Mouse (Mus musculus) adrenal gland, postnatal 36 days (tissue): ENCODE measurements around the gene Bhlha15. TPM values are rescaled to one million over a fixed set of nuclear protein-coding genes. Genes with fewer than 3 reads are reported as not detected.

Experiments used
- DNase-seq, 2 experiments: peaks; one replicate each; pipeline ENCODE4 v3.0.0; 2021; ENCODE audit warnings: mixed read lengths in 1 of 2
- long read RNA-seq, 2 experiments: library from polyadenylated mRNA; stranded (forward); transcript quantifications; one replicate each; pipeline ENCODE4 v2.0.0; 2021; ENCODE audit warnings: borderline sequencing depth in 2 of 2
- total RNA-seq, 2 experiments: library from RNA; stranded (reverse); gene quantifications; 2 replicates each; pipeline ENCODE4 v1.2.3; 2021

Bhlha15 gene
- under 1 TPM; 0.69 to 0.86 TPM for total RNA-seq
- long read RNA-seq, experiment 1, result 0 reads
- long read RNA-seq, experiment 2, result 0 reads

DNA sequence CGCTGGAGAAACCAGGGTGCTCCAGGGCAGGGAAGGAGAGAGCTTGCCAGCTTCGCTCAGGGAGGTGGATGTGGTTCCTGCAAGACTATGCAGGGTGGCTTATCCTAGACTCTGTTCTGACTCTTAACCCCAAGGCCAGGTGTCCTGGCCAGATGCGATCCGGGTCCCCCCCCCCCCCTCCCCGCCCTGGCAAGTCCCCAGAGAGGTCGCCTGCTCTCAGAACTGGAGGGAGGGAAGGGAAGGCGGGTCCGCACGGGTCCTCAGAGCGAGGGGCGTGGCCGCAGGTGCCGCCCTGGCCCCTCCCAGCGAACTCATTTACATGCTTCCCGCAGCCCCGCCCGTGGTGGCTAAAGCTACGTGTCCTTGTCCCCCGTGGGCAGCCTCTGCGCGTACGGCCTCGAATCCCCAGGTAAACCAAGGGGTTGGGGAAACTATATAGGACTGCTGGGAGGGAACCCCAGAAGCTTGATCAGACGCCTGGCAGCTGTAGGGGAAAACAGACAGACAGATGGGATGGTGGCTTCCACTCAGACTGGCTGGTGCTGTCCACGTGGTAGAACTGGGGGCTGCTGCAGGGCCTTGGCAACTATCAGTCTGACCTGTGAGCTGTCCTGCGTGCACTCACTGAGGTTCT lies at the start of gene Bhlha15:
Bhlha15 (plus strand) TSS at position 337 of the 634 bp plus-strand sequence.
- peak; percentile 75 to 86 for DNase-seq

DNA sequence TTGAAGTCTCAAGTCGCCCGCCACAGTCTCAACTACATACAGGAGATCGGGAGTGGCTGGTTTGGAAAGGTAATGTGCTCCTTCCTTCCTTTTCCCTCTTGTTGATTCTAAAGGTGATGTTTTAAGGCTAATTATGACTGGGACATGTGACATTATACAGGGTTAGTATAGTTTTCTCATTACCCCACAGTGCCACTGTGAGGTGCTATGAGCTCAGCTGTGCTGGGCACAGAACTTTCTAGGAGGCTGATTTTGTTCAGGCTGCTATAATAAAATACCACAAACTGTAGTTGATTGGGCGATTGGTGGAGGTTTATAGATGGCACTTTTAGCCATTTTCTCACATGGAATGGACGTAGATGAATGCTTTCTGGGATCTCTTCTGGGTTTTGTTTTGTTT lies 46.6 kb upstream of the Bhlha15 start:
- DNase-seq, result no peak

DNA sequence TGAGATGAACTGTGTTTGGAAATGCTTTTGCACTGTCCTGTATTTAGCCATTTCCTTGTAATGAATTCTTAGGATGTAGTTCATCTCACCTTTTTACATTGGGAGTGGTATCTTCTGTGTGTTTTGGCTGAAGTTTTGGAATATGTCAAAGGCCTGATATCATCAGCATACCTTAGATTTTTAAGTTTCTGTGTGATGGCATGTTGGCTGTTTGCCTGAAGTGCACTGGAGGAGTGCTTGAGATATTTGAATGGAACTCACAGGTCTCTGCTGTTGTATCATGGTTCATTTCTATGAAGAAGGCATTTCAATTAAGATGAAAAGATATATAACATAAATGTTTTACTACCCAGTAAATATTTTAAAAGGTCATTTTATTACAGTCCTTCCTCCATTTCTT lies 43.2 kb upstream of the Bhlha15 start:
- DNase-seq, result no peak

DNA sequence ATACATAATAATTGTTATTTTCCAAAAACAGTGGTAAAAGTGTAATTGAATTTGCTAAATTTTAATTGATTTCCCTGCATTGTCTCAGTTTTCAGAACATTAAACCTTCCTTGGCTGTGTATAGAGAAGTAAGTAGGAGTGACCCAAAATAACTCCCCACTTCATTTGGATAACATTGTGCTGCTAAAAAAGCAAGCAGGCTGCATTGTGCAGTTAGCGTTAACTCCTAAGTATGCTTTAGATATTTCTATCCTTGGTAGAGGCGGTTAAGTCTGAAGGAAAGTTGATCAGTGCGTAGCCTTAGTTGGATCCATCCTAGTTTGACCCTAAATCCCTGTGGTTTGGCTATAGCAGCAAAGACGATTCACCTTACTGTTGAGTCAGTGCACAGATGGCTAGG lies 40.6 kb upstream of the Bhlha15 start:
- no peak for DNase-seq

DNA sequence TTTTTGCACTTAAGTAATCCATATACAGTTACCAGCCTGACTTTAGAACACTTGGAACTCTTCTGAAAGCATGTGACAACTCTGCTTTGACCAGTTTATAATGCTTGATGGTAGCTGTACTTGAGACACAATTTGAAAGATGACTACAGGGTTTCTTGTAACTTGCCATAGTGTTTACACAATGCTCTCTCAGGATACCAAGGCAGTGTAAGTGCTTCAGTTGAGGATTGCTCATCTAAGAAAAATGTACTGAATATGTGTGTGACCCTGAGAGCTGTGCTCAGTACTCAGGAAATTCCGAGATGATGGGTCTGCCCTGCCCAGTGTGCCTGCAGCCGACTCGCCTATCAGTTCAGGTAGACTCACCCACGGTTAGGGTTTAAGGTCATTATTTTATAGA lies 38.8 kb upstream of the Bhlha15 start:
- DNase-seq, result no peak

DNA sequence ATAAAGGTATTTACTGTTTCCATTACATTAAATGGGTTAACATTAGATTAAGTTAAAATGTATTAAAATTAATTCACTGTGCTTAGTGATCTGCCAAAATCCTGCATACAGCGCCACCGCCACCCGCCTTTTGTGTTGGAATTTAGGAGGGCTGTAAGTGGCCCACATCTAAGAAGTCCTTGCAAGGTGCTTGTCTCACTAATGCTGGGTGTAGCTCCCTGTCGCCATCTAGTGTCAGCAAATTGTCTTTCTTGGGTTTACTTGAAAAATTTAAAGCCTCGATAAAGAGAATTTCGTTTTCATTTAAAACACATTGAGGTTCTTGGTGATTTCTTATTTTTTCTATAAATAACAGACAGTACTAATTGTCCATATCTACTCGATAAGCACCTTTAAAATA lies 35.6 kb upstream of the Bhlha15 start:
- DNase-seq, result peak; percentile 54 to 77

DNA sequence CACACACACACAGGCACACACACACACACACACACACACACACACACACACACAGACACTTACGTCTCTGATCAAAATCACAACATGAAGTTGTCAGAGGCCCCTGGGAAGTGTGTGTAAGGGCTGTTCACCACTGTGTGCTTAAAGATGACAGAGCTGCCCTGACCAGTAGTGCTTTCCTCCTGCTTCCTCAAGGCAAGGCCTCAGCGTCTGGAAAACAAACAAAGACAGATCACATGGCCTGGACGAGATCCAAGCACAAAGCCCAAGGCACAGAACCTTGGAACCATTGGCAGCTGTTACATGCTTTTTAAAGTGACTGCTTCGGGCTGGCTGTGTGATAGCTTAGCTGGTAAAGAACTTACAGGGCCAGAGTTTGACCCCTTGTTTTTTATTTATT lies 31.5 kb upstream of the Bhlha15 start:
- DNase-seq, result peak; percentile 89

DNA sequence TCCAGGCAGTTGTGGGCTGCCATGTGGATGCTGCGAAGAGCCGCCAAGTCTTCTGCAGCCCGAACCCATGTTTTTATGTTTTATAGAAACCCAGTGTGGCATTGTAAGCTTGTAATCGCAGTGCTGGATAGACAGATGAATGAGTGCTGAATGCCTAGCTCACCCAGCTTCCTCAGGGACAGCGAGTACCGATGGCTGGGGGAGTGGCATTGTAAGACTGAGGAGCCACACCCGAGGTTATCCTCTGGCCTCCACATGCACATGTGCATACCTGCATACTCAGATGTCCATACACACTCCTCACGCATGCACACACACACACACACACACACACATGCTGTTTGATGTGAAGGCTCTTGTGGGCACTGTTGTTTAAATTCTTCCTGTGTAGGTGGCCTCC lies 30.9 kb upstream of the Bhlha15 start:
- no peak for DNase-seq

DNA sequence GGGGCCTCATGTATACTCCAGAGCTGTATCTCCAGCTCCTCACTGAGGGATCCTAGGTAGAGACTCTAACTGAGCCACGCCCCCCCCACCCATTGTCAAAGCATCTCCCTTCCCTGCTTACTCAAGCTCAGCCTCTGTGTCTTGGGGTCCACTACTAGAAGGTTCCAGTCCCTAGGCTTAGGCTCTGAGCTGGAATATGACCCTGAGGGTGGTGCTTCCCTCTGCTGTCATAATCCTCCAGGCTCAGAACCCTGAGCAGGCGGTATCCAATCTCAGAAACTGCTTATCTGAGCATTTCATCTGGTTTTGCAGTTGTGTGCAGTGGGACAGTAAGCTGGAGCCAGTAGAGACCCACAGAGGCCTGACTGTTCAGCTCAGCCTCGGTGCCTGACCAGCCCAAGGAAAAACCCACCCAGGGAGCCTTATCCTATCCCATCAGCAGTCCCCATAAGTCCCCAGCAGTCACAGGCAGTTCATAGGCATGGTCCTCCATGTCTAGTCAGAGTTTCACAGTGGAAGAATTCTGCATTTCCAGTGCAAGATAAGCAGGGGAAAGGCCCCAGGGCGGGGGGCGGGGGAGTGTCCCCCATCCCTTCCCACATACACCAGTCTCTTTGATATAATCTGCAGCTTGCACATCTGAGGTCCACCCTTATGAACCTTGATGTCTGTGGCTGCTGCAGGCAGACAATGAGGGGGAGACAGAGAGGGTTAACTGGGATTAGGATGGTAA lies 27.8 kb upstream of the Bhlha15 start:
- DNase-seq, result no peak

DNA sequence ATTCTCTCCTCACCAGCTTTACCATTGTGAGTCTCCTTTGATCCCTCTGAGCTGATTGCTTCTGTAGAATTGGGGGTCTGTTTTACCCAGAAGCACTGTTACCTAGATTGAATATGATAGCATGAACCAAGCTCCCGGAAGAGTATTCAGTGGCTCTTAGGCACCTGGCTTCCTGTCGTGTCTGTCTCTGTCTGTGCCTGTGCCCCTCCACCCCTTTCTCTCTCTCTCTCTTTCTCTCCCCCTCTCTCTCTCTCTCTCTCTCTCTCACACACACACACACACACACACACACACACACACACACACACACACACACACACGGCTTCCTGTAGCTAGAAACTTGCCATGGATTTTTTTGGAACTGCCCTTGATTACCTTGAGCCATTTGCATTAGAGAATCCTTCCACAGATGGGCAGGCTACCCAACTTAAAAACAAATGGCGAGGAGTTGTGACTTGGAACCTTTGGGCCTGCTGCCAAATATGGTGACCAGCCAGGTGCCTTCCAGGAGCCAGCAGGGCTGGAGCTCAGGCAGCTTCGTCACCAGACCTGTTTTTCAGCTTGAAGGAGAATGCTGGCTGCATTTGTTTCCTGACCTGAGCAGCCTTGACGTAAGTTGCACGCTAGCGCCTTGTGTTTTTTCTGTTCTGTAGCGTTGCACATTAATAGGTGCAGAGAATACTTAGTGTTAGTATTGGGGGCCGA lies 27.1 kb upstream of the Bhlha15 start:
- DNase-seq, result no peak

DNA sequence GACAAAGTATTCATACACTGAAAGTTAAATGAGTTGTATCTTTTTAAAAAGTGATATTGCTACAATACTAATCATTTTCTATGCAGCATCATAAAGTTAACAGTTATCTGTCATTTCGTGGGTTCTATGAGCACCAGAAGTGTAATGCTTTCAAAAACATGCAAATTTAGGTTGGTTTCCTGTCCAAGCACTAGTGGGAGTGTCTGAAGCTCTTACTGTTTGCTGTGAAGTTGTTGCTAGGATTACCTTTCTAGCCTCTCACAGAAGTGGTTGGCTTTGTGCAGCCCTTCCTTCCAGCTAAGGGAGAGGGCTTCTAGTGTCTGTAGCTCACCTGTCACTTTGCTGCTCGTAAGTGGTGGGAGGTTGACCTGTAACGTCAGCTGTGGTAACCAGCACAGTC lies 24.3 kb upstream of the Bhlha15 start:
- no peak for DNase-seq

DNA sequence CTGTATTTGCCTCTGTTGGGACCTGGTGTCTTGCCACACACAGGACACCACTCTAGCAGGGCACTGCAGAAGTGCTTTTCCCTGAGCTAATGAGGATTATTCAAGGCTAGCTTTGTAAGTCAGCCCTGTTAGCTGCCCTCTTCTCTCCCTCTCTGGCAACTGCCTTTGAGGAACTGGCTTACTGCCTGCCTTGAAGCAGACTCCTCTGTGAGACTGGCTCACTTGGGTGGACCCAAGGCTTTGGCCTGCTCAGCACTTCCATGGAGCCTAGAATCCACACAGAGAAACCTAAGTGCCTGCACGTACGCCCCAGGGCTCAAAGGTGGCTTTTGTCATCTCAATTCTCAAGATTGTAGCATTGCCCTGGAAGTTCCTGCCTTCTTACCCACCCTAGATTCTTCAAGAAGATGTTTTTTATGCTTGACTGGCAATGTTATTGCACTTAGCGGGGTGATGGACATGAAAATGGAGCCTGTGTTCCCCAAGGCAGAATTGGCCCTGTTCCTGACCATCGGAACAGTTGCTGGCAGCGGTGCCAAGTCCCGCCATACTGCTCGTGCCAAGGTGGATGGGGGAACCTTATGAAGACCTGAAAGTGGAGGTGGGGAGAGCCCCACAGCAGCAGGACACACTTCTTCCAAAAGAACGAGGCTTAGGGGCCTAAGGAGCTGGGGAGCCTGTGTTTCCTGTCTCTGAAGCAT lies 20.7 kb upstream of the Bhlha15 start:
- no peak for DNase-seq

DNA sequence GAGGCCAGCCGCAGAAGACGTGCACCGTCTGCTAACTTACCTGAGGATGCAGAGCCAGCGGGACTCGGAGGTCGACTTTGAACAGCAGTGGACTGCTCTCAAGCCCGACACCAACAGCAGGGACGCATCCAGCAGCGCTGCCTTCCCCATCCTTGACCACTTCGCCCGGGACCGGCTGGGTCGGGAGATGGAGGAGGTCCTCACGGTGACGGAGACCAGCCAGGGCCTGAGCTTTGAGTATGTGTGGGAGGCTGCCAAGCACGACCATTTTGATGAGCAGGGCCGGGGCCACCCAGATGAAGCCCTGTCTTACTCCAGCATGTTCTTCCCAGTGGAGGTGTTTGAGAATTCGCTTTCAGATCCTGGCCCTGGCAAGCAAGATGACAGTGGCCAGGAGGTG lies 16.4 kb upstream of the Bhlha15 start:
- no peak for DNase-seq

DNA sequence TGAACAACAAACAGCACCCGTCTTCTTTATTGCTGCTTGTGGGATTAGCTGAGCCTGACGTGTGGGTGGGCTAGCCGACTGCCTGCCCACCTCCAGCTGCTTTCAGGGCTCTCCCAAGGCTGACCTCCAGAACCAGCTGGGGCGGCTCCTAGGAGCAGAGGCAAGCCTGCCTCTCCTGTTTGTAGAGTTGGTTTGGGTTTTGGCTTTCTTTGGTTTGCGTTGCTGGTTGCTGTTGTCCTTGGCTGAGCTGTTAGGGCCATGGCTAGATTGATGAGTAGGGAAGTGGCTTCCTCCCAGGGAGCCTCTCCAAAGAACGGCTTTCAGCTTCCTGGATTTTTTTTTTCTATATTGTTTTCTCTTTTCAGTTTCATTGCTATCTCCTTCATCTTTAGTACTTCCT lies 11.9 kb upstream of the Bhlha15 start:
- DNase-seq, result peak in 1 of 2 experiments; percentile 38

DNA sequence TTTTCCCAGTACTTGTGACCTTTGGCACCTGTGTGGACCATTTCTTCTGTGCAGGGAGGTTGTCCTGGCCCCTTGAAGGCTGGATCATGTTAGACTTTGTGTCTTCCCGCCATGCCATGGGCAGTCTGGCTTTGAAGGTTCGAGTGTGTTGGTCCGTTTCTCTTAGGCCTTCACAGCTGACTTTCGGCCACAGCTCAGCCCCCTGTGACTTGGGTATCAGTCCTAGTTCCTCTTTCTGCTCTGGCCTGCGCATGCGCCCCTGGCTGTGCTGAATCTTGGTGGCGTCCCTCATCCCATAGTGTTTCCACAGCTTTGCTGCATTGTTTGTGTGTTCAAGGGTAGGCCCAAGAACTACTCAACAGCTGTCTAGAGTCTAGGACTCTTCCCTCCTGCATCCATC lies 8.8 kb upstream of the Bhlha15 start:
- DNase-seq, result no peak

DNA sequence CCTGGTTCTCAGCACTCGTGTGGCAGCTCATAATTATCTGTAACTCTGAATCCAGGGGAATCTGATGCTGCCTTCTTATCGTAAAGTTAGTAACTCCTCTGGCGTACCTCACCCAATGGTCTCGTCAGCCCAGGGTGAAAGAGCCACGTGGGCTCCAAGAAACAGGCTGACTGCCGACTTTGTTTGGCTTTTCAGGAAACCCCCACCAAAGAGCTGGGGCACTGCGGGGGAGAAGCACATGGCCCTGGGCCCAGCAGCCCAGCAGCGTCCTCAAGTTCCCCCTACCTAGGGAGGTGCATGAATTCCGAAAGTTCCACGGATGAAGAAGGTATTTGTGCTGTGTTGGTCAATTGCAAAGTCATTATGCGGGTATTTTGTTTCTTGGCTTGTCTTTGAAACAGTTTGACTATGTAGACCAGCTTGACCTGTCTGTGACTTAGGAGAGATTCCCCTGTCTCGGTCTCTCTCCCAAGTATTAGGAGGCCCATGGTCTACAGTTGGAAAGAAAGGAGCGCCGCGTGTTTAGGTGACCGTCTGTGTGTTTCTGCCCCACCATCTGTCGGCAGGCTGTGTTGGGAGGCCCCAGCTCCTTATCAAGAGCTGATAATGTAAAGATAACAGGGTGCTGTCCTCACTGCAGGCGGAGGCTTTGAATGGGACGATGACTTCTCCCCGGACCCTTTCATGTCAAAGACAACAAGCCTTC lies 7.4 kb upstream of the Bhlha15 start:
- no peak for DNase-seq

DNA sequence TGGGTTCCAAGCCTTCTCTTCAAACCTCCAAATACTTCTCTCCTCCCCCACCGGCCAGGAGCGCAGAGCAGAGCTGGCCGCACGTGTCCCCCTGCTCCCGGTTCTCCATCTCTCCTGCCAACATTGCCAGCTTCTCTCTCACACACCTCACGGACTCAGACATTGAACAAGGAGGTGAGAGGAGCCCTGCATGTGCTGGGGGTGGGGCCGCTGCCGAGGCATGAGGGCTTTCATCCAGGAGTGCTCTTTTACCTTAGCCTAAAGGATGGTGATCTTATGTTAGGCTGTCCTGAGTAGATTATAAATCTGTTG lies 6.9 kb upstream of the Bhlha15 start:
- DNase-seq, result no peak

DNA sequence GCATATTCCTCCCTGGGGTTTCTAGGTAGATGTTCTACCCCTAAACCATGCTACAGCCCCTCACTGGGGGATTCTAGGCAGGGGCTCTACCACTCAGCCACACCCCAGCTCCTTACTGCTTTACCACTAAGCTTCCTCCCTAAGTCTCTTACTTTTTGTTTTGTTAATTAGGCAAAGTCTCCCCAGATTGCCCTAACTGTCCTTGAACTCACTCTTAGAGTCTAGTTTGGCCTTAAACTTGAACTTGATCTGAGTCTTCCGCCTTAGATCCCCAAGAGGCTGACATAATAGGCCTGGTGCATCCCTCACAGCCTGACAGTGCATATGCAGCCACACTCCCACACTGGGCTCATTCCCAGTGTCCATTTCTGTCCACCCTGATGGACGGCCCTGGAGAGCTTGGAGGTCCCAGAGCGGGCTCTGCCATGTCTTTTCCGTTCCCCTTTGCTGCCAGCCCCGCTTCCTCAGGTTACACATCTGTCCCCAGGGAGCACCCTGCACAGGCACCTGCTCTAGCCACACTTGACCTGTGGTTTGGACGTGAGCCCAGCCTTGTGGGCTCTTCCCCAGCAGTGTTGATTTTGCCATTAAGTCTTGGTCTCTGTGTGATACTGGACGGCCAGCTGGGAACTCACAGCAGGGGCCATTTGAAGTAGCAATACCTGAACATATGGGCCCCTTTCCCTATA lies 6.3 kb upstream of the Bhlha15 start:
- no peak for DNase-seq

DNA sequence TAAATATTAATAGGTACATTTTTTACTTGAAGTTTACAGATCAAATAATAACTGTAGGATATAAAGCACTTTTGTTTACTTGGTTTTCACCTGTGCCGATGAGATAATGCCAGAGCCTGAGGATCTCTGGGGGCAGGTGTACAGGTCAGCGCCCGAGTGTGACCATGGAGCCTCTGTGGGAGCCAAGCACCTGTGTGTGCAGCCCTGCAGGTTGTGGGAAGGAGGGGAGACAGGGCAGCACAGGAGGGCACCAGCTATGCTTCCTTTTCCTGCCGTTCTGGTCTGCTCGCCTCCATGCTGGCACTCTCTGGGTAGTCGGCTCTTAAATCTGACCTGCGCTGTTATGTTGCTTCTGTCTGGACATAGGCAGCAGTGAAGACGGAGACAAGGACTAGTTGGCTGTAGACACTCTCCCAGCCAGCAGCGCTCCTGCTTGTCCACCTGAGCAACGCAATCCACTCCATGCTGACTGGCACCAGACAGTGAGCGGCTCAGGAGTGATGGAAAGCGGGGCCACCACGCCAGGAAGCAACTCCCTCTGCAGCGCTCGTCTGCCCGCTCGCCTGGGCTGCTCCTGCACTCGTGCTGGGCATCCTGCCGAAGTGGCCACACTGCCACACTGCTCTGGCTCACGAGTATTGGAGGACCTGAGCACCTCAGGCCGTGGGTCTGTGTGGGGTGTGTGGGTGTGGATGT lies 5.6 kb upstream of the Bhlha15 start:
- no peak for DNase-seq

DNA sequence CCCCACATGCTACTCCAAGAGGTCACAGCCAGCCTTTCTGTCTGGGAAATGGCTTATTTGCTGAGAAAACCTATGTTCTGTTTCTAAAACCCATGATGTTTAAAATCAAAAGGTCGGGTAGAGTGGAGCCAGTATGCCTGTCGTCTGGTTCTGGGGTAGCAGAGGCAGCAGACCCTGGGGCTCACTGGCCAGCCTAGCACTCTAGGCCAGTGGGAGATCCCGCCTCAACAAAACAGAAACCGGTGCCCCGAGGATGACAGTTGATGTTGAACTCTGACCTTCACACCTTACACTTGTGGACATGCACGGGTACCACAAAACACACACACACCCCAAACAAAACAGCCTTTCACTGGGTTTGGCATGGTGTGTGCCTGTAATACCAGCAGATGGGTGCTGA lies 1.7 kb upstream of the Bhlha15 start:
- no peak for DNase-seq

DNA sequence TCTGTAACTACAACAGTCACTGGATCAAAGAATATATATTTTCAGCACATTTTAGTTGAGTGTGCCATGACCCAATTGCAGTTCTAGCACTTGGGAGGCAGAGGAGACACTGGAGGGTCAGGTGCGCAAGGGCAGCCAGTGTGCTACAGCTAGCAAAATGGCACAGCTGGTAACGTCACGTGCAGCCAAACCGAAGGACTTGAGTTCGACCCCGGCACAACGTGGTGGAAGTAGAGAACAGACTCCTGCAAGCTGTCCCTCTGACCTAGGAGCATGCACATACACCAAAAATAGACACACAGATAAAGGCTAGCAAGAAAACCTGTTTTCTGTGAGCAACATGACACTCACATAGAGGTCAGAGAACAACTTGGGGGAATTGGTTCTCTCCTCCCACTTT lies 759 bp upstream of the Bhlha15 start:
- no peak for DNase-seq
